Mouse (Mus musculus): ENCODE results near the gene Slc35b2.

Gene Slc35b2

DNA sequence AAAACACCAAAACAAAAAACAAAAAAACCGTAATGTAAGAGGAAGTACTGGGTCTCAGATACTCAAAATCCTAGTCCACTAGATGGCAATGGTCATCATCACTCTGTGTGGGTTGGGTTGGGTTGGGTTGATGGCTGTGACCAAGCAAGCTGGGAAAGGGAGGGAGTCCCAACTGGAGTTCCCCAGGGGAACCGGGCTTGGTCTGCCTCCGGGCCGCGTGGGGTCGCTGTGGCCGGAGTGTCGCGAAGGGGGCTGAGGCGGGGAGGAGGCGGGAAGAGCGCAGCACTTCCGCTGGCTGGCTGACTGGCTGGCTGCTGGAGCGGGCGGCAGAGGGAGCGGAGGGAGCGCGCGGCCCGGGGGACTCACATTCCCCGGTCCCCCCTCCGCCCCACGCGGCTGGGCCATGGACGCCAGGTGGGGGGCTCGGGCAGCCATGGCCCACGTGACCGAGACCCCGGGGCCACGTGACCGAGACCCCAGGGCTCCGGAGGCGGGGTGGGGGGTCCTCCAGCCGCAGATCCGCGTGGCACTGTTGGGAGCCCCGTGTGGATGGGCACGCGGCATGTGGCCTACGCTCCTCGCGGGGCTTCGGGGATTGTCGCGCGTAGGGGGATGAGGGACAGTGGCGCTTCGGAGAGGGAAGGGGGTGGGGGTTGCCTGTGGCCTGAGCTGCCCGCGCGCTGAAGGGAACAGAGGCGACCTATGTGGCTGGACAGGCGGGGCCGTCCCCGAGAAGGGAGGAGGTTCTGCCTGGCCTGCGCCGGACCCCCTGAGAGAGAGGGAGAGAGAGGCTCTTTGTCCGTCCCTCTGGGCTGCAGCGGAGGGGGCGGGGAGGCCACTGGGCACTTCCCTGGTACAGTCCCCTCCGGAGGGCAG is at the start of gene Slc35b2:
Slc35b2 (plus strand) TSS at position 220 of the 876 bp plus-strand sequence.
- DNase-seq, result peak; percentile 88 to 90

DNA sequence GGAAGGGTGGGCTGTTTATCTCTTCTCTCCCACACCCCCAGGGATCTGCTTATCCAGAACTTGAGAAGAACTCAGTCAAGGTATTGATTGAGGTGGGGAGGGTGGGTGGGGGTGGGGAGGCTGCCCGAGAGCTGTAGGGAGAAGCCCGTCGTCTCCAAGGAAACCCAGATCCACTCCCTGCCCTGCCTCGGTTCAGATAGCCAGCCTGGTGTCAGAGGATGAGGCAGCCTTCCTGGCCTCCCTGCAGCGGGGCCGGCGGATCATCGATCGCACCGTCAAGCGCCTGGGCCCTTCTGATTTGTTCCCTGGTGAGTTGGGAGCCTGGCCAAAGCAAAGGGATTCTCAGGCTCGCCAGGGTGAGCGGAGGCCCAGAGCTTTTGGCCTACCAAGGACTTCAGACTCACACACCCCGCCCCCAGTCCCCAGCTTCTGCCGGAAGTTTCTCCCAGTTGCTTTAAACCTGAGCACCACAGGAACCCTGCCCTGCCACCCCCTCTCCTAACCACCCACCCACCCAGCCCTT is 48.4 kb upstream of the Slc35b2 start:
- DNase-seq, result no peak

DNA sequence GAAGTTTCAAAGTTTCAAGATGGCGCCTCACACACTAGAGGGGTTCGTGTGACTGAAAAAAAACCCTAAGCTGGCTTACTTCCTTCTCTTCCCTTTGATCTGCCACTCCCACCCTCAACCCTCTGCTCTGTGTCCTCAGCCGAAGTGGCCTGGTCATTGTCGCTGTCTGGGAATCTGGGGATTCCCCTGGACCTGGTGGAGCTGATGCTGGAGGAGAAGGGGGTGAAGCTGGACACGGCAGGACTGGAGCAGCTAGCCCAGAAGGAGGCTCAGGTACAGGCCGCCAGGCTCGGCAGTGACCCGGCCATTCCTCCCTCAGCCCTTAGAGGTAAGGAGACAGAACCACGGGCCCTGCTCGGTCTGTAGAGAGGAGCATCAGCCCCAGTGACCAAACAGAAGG is 47.9 kb upstream of the Slc35b2 start:
- DNase-seq, result no peak

DNA sequence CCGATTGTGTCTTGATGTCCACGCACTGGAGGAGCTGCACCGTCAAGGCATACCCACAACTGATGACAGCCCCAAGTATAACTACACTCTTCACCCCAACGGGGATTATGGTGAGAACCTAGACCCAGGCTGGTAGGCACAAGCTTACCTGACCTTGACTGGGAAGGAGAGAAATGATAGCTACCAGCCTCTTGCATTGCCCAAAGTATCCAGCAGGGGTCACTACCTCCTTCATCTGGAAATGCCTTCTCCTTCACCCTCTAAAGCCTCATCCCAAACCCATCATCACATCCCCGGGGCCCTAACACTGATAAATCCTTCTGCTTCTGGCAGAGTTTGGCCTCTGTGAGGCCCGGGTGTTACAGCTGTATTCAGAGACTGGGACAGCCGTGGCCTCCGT is 47.2 kb upstream of the Slc35b2 start:
- DNase-seq, result peak; percentile 85 to 87

DNA sequence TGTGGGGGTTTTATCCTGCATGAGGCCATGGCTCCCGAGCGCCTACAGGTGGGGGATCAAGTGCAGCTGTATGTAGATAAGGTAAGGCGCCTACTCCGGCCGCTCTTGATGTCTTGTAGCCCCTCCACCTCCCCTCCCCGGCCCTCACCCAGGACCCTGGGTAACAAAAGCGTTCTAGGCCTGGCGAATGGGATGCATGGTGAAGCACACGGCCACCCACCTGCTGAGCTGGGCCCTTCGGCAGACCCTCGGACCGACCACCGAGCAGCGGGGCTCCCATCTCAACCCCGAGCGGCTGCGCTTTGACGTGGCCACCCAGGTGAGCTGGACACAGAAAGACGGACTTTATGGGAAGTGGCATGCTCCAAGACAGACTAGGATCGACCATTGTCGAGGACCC is 46.5 kb upstream of the Slc35b2 start:
- no peak for DNase-seq

DNA sequence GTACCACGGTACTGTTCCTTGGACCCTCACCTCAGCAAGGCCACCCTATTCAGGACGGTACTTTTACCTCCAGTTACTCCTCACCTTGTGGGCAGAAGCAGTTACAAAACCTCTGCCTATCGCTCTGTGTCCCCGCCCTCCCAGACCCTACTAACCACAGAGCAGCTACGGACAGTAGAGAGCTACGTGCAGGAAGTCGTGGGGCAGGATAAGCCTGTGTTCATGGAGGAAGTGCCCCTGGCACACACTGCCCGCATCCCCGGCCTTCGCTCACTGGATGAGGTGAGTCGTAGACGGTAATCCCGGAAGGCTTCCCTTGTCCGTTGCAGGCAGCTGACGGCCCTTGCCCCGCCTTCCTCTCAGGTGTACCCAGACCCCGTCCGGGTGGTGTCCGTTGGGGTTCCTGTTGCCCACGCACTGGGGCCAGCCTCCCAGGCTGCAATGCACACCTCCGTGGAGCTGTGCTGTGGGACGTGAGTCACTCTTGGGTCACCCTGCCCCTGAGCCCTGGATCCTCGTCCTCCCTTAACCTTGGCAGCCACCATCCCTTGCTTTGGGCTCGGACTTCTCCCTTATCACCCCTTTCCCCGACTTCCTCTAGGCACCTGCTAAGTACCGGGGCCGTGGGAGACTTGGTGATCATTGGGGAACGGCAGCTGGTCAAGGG is 46.0 kb upstream of the Slc35b2 start:
- no peak for DNase-seq

DNA sequence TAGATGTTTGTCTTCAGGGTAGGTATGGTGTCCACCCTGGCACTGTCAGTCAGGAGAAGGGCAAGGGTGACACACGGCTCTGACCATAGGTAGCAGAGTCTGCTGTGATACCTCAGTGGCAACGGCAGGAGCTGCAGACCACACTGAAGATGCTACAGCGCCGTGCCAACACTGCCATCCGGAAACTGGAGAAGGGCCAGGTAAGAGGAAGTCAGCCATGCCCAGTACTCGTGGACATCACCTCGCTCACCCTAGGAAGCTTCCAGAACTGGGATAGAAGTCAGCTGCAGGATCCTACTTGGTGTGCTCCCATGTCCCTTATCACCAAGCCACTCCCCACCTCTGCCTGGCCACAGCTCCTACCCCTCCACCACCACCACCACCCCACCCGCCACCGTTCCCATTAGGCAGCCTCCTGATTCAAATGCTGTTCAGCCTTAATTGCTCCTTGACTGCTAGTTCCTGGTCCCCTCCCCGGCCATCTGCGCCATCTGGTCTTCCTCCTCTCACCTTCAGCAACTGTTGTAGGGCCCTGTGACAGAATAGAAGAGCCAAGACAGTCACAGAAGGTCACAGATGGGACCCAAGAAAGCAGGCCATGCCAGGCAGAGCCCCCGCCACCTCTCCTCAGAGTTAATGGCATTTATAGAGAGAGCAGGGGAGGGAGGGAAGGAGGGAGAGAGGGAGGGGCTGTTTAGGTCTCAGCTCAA is 44.8 kb upstream of the Slc35b2 start:
- no peak for DNase-seq

DNA sequence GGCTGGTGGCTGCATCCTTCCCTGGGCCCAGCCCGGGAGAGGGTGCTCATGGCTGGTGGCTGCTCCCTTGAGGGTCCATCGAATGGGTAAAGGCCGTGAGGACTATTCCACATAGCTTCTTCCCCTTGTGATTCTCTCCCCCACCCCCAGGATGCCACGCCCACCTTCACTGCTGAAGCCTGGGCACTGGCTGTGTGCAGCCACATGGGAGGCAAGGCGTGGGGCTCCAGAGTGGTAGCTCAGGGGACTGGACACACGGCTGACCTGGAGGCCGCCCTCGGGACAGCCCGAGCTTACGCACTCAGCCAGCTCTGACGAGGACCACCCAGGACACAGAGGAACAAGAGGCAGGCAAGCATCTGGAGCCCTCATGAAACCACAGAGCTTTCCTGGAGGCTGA is 43.5 kb upstream of the Slc35b2 start:
- no peak for DNase-seq

DNA sequence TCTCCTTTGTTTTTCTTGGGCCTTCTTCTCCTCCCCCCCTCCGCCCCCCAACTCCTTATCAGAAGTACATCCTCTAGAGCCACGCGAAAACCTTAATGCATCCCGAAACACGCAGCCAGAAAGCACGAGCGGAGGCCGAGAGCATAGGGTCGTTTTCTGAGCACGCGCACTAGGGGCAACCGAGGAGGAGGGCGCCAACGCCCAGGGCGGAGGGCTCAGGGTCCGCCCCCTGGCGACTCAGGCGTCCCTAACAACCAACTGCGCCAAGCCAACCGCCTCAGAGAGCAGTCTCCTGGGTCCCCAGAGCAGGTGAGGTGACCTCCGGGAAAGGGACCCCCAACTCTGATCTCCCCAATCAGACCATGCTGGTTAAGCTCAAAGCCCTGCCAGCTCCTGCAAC is 40.4 kb upstream of the Slc35b2 start, which contains the start of gene Tcte1:
Tcte1 (plus strand) TSS at position 172 of the 400 bp plus-strand sequence.
- DNase-seq, result no peak

DNA sequence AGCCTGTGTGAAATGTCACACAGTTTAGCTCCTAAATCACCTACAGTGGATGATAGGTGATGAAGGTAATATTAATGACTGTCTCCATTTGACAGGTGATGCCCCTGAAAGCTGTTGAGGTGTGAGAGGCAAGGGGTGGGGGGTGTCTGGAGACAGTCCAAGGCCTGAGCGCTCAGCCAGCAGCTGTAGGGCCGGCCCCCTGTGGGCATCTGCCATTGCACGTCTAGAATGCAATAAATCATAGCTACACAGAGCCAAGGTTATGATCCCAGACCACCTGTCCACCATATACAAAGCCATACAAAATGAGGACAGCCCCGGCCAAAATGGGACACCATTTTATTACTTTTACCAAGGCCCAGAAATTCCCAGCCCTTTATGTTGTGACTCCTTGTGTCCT is 38.7 kb upstream of the Slc35b2 start:
- DNase-seq, result no peak

DNA sequence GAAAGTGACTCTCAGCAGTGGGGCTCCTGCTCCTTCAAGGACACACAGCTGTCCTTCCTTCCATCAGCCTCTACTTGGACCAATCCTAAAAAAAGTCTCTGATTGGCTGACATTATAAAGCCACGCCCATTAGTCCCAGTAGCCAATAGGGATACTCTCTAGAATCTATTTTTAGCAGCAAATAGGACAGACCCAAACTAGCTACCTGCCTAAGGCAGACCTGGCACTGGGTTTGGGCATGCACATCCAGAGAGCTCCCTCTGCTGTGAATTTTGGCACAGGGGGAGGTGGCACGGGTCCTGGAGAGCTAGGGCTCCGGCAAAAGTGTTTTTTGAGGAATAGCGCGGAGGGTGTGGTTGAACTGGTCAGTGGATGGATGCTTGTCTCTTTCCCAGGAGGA is 37.1 kb upstream of the Slc35b2 start:
- no peak for DNase-seq

DNA sequence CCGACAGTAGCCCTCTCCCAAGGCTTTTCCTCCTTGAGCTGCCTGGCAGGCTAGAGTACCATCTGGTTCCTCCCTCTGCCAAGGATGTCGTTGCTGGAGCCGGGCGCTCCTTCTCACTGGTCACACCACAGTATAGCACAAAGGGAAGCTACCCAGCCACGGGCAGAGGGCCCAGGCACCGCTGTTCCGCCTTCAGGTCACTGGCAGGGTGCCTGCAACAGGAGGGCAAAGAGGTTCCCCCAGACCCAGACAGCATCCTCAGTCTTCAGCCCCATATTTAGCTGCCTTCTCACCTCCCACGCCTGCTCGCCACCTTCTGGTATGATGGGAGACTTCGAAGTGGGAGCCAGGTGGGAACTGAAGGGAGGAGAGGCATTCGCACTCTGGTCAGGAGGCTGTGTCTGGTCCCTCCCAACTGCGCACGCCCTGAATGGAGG is 33.3 kb upstream of the Slc35b2 start:
- DNase-seq, result no peak

DNA sequence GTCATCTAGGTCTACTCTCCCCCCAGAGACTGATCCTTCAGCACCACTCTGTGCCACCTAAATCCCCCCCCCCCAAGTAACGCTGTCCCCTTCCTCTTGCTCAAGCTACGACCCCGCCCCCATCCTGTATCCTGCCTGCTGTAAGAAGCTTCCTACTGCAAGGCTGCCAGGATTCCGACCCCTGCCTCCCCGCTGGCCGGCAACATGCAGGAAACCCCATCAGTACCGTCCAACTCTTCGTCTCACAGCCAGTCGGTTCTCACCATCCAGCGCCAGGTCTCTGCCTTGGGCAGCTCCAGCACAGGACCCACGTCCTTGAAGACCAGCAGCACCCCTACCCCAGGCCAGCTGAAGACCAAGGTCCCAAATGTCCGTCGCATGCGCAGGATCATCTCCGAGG is 30.8 kb upstream of the Slc35b2 start:
- DNase-seq, result no peak

DNA sequence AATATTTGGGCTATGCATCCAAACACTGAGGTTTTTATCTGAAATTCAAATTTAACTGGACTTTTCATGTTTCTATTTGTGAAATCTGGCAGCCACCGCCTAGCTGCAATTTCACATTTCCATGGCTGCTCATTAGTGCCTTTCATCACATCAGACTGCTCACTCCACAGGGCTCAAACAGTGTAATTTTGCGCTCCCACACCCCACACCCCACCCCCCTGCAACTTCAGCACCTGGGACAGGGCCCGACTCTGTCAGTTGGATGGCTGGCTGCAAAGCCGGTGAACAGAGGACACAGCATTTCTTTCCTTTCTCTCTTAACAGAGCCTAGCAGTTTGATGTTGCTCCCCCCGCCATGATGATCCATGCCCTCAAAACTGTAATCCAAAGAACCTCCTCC is 27.4 kb upstream of the Slc35b2 start:
- peak; percentile 39 to 44 for DNase-seq

DNA sequence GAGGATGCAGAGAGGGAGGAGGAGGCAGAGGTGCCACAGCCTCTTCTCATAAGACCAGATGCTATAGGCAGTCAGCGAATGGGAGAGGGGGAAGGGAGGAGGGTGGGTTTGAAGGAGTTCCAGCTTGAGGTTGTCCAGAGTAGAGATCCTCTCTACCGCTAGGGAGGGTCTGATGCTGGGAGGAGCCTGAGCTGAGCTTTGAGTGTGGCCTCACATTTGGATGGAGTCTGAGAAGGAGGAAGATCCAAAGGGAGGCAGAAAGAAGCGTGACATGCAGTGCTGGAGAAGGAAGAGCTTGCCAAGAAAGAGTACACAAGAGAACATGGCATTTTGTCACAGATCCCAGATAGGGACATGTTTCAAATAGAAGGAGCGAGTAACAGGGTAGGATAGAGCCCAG is 25.3 kb upstream of the Slc35b2 start:
- no peak for DNase-seq

DNA sequence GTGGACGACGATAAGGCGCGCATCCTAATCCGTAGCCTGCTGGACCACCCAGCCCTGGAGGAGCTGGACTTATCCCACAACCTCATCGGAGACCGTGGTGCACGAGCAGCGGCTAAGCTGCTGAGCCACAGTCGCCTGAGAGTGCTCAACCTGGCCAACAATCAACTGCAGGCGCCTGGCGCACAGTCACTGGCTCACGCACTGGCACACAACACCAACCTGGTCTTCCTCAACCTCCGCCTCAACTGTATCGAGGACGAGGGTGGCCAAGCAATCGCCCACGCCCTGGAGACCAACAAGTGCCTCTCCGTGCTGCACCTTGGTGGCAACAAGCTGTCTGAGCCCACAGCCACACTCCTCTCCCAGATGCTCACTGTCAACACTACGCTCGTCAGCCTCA is 24.0 kb upstream of the Slc35b2 start:
- no peak for DNase-seq

DNA sequence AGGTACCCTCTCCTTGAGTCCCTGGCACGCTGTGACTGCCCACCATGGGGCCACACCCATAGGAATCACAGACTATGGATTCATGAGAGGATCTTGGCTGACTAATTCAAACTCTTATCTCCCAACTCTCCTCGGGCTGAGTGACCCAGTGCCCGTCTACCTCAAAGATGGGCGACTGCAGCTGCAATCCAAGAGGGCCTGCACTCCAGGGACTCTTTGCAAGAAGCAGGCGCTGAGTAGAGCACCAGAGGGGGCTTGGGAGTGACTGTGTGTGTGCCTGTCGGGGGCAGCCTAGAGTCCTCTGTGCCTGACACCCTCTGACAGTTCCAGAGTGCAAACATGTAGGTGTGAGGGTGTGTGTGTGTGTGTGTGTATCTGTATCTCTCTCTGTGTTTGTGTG is 21.5 kb upstream of the Slc35b2 start:
- no peak for DNase-seq

DNA sequence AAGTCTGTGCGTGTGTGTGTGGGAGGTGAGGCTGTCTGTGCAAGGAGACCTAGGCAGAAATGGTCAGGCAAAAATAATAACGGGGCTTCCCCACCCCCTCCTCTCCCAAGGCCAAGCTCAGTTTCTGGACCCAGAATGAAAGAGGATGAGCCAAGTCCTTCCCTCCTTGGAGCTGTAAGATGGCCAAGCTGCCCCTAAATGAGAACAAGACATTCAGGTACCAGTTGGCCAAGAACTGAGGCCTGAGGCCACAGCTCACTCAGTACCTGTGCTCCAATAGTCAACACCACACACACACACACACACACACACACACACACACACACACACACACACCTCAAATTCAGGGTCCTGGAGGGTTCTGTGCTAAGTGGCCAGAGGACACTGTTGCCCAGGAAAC is 21.0 kb upstream of the Slc35b2 start:
- DNase-seq, result no peak

DNA sequence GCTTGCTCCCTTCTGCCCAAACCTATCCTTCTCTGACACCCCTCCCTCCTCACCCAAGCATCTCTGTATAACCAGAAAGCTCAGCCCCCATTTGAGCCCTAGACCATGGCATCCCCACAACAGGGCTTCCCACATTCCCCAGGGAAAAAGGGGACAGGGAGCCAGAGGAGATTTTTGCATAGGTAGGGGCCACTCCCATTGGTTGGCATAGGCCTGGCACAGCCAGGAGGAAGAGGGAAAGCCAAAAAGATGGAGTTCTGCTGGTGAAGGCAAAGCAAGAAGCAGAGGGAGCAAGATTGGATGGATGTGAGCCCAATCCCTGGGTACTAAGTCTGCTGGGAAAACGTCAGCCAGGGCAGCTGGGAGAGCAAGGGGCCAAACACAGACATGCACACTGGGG is 20.6 kb upstream of the Slc35b2 start:
- DNase-seq, result no peak

DNA sequence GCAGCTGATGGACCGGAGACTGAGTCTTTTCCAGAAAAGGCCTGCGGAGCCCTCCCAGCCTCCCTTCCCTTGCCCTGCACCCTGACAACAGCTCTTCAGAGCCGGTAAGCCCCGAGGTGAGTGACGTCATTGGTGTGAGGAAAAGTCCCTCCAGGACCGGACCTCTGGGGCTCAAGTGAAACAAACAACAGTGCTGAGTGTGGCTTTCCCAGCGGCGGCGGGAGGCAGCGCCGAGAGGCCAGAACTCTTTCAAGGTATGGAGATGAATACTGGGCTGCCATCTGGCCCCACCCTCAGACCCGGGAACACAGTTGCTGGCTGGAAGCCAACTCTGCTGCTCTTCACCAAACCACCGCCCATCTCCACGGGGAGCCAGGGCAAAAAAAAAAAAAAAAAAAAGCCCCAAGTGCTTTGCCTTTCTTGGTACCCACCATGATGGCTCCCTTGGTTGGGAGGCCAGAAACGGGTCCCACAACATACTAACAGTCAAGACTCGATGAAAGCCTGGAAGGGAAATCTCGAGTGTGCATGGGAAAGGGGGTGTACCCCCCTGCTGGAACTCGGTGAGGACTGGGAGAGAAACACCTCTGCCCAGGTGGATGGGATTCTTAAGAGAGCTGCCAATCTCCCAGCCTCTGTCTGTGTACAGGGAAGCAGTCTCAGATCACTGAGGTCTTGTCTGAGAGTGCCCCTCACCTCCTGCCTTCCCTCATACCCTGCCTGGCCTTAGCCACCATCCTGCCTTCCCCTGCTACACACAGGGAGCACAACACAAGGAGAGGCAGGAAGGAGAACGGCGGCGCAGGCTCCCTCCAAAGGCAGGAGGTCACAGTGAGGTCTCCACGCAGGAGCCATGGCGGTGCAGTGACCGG is 19.4 kb upstream of the Slc35b2 start:
- DNase-seq, result peak in 1 of 2 experiments; percentile 28

DNA sequence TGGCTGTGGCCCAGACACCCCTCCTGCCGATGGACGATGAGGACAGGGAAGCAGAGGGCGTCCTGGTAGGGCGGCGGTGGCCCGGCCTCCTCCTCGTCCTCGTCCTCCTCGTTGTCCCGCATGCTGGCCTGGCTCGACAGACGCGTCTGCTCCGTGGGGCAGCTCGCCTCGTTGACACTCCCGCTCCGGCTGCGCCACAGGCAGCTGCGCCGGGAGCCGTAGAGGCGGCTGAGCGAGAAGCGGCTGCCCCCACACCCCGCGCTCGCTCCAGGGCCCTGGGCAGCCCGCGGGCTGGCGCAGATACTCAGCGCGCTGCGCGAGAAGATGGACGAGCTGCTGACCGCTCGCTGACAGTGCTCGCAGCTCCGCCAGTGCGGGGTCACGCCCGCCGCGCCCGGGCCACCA is 18.8 kb upstream of the Slc35b2 start:
- DNase-seq, result no peak

DNA sequence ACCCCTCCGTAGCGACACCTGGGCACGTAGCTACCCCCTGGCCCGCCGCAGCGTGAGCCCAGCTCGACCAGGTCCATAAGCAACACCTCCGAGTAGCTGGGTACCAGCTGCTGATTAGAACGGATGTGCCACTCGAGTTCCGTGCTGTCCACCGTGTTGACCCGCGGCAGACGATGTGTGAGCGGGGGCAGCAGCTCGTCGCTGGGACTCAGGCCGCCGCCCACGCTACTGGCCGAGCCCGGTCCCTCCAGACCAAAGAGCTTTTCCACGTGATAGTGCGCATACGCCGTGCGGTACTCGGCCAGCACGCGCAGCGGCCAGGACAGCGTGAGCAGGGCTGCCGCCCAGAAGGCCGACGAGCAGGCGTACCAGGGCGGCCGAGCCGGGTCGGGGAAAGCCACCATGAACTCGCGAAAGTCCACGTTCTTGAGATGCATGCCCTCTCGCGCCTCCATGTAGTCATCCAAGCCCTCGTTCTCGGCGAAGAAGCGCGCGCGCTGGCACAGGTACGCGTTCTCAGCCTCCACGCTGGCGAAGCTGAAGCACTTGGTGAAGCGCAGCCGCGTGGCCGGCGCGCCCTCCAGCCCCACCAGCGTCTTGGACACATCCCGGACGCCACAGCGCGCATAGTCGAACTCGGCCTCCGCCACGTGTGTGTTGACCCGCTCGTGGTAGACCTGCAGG is 18.3 kb upstream of the Slc35b2 start:
- no peak for DNase-seq
